Mouse (Mus musculus): ENCODE measurements around the gene Tada3.
"Not testable (repeated sequence)": the region's sequence is repeated elsewhere in the genome, so short reads cannot be mapped to it uniquely, and the experiment has no call there.

Gene Tada3

DNA sequence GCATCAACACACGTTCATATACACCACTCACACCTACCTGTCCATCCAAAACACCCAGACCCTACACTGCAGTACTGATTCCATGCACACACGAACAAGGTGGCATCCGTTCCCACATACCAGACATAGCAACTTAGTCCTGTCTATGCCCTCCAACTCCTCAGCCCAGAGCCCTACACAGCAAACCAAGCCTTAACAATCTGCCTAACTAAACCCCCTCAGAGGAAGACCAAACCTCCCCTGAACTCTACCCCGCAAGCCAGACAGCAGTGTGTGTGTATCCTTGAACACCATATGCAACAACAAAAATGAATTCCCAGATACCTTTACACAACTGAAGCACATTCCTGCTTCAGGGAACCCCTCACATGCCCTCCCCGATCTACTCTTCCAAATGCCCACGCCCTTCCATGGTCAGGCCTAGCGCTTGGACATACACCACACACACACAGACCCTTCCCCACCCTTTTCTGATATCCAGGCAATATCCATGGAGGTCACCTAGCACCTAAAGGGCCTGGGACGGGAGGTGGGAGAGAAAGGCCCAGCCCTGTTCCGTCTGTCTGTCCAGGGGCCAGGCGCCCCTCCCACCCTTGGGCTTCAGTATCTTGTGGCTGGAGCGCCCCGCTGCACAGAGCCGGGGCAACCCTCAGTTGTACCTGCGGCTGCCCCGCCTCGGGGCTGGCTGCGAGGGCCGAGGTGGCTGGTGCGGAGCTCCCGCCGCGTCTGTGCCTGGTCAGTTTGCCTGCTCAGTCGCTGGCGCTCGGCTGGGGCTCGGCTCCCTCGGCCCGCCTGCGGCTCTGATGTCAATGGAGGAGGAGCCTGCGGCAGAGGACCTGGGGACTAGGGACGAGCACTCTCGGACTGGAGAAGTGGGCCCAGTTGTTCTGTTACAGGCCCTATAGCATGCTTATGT, 34.2 kb downstream of the Tada3 start, which contains the start of gene Camk1:
TSS of gene Camk1 (minus strand) at position 808 of the 916 bp plus-strand sequence.
- in situ Hi-C loops (cut with MseI, MboI) = no loop called here

DNA sequence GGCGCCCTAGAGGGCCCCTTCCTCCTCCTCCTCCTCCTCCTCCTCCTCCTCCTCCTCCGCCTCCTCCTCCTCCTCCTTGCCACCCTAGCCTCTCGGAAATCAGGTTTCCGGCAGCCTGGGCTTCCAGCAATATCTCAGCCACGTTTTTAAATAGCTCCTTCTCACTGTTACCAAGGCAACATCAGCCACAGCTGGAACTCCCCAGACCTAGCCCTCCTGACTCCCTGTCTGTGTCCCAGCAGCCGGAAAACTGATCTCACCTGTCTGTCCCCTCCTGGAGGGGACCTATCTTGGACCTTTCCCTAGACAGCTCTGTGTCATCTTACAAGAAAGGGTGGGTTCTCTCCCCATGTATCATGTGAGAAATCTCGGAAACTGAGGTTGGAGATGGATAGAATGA, 35.4 kb downstream of the Tada3 start:
- in situ Hi-C loops (cut with MseI, MboI) = no loop called here

DNA sequence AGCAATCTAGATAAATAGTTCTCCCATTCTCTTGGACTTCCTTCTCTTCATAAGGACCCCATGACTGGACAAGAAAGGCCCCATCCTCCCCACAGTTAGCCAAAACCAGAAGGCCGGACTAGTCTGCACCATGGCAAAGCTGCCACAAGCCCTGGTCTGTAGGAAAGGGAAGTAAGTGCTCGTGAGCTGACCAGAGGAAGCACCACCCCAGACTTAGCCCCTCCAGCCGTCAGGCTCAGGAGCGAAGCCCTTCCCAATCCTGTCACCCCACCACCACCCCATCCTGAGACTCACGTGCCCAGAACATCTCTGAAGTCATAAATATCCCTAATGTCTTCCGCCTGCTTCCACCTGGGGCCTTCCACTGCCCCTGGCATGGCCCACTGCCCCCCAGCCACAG, 36.1 kb downstream of the Tada3 start:
- in situ Hi-C loops (cut with MseI, MboI) = no loop called here

DNA sequence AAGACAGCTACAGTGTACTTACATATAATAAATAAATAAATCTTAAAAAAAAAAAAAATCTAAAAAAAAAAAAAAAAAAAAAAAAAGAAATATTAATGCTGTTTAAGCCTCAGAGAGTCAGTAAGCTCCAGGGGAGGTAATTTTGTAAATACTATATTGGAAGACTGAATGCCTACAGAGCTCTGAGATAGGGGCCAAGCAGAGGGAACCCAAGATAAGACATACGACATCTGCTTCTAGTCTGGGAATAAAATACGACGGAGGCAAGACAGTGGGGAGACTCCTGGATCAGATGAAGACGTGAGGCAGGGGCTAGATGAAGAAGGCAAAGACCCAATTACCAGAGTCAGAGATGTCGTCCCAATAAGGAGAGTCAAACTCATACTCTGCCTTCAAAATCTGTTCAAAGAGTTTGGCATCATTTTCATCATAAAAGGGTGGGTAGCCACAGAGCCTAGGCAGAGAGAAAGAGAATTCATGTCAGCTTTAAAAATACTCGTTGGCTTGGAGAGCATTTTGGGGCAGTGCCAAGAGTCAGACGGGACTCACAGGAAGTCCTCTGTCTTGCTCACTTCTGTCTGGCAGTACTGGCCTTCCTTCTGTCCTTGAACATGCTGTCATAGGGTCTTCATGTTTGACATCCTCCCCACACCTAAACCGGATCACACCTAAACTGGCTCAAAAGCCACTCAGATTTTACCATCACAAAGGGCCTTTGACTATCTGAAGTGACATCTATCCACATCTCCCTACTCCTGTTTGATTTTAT, 40.6 kb downstream of the Tada3 start:
- in situ Hi-C loops (cut with MseI, MboI) = no loop called here

DNA sequence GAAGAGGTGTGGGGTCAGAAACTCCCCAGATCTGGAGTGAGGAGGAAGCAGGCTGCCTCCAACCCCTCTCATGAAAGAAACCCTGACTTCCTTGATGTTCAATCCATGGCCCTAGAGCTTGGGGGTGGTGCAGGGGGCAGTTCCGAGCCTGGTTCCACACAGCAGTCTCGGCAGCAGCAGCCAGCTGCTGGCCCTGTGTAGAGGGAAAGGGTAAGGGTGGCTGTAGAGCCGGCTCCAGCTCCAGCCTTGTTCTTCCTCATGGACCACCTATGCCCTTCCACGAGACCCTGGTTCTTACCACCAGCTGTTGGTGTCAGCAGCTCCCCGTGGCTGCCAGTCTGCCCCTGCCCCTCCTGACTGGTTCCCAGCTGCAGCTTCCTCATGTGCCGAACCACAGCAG, 43.5 kb downstream of the Tada3 start:
- in situ Hi-C loops (cut with MseI, MboI) = no loop called here

DNA sequence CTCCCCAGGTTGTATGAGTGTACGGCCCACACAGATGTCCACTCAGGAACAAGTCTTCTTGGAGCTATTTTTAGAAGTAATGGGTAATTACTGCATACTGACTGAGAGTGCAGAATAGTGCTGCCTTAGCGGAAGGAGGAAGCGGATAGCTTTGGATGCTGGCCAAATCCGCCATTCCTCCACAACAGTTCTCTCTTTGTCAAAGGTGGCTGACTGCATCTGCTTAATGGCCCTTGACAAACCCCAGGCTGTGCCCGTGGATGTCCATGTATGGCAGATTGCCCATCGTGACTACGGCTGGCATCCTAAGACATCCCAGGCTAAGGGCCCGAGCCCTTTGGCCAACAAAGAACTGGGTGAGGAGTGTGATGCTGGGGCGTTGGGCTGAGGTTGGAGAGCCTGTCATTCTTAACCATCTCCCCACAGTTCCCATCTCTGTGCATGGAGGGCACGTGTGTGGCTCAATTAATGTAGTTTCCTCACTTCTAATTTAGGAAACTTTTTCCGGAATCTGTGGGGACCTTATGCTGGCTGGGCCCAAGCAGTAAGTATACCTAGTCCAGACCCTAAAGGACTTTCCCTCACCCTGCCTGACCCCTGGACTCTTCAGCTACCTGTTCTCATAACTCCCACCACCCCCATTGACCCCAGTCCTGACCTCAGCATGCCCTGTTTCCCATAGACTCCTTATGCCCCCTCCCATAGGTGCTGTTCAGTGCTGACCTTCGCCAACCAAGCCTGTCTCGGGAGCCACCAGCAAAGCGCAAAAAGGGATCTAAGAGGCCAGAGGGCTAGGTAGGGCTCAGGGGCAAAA, 44.3 kb downstream of the Tada3 start:
- in situ Hi-C loops (cut with MseI, MboI) = no loop called here

DNA sequence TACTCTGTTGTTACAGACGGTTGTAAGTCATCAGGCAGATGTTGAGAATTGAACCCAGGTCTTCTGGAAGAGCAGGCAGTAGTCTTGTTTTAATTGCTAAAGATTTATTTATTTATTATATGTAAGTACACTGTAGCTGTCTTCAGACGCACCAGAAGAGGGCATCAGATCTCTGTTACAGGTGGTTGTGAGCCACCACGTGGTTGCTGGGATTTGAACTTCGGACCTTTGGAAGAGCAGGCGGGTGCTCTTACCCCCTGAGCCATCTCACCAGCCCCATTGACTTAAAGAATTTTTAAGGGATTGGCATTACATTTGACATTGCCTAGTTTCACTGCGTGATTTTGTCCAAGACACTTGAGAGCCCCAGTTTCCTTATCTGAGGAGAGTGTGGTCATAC, 44.9 kb downstream of the Tada3 start:
- in situ Hi-C loops (cut with MseI, MboI) = not testable (repeated sequence)

DNA sequence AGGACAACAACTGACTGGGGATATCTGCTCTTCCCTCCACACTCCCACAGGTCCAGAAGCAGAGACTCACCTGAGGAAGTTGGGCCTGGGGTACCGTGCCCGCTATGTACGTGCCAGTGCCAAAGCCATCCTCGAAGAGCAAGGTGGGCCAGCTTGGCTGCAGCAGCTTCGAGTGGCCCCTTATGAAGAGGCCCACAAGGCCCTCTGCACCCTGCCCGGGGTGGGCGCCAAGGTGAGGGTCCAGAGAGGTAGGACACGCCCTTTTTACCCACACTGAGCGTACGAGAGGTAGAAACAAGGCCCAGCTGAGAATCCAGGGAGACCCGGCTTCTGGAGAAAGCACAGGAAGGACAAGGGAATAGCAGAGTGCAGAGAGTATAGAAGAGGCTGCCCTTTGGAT, 46.0 kb downstream of the Tada3 start:
- in situ Hi-C loops (cut with MseI, MboI) = no loop called here

DNA sequence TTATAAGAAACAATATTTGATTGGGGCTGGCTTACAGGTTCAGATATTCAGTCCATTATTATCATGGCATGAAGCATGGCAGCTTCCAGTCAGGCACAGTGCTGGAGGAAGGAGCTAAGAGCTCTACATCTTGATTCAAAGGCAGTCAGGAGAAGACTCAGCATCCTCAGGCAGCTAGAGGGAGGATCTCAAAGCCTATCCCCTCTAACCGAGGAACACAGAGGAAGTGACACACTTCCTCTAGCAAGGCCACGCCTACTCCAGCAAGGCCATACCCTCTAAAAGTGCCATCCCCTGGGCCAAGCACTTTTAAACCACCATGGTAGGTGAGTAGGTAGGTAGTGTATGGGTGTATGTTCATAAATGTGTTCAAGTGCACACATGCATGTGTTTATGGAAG, 47.1 kb downstream of the Tada3 start:
- in situ Hi-C loops (cut with MseI, MboI) = no loop called here

DNA sequence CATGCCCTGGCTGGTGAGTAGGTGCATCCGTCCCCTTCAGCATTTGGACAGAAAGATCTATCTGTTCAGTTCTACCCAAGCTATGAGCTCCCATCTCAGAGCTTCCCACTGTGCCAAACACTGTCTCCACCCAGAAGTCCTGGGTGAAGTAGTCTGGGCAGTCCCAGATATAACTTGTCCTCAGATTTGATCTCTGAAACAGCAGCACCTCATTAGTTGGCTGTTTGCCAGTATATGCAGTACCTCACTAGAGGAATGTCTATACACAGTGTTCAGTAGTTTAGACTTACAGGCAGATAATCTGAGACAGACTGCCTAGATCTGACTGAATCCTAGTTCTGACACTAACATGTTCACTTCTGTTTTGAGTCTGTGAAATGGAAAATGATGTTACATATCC, 48.3 kb downstream of the Tada3 start:
- in situ Hi-C loops (cut with MseI, MboI) = no loop called here

DNA sequence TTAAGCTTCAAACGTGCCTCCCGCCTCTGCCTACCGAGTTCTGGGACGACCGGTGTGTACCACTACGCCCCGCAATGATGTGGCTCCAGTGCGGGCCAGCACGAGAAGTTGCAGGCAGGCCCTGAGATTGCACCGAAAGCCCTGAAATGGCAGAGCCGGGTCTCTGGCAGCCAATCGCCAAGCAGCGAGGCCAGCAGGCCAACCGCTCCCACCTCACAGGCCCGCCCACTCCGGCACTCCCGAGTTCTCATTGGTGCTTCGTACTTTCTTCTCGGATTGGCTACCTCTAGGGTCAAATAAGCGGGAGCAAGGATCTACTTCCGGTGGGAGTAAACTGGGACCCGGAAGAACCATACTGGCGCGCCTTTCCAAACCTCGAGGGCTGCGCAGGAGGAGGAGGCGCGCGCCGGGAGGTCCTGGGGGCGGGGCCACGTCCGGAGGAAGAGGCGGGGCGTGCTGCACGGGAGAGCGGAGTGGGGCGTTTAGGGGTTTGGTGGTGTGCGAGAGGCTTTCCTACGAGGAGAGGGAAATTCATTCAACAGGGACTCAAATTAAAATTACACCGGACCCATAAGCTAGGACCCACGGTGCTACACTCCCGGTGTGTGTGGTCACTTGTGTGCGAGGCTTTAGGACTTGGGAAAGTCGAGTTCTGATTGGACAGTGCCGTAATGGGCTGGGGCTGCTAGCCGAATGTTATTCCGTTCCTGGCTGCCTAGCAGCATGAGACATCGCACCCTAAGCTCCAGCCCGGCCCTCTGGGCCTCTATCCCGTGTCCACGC, 51.0 kb downstream of the Tada3 start, which contains the start of gene Ogg1:
TSS of gene Ogg1 (plus strand) at position 440 of the 783 bp plus-strand sequence.
- in situ Hi-C loops (cut with MseI, MboI) = no loop called here
